In the genomic region with DNA sequence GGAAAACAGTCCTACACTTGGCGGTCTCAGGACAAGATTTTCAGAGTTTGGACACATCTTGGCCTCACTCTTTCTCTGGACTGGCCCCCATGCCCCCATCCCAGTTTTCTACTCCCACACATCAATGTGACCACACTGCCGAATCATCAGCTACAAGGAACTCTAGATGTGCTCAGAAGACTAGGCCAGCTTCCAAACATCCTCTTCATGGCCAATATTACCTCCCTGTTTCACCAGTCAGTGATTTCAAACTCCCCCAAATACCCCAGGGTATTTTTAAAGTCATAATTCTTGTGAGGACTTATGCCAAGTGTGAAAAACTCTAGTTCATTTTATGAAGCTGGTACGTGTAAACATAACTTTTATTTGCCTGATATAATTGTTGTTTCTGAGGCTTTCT, we compare ENCODE assay signal across 18 mouse cellular contexts. TPM values are rescaled to one million over a fixed set of nuclear protein-coding genes. Genes with fewer than 3 reads are reported as not detected.
"Had no signal": no experiment of that assay in that cellular context is flagged by ENCODE, and none has a peak within 500 bp of the region (broad histone marks: within the 10 kb centered on the region; RNA-seq: fewer than 3 reads in every experiment).

No protein-coding gene starts in this region.

- H3K36me3 ChIP-seq: liver, embryonic 13.5 days; midbrain, embryonic 12.5 days; midbrain, embryonic 15.5 days; neural tube, embryonic 13.5 days had no signal

- H3K9ac ChIP-seq: liver, embryonic 13.5 days; midbrain, embryonic 12.5 days; midbrain, embryonic 15.5 days; neural tube, embryonic 13.5 days had no signal

- H3K4me3 ChIP-seq: liver, embryonic 13.5 days; midbrain, embryonic 12.5 days; midbrain, embryonic 15.5 days; neural tube, embryonic 13.5 days had no signal

- H3K27me3 ChIP-seq: liver, embryonic 13.5 days; midbrain, embryonic 12.5 days; midbrain, embryonic 15.5 days; neural tube, embryonic 13.5 days had no signal

- DNase-seq: kidney, adult 9 months; kidney, postnatal 14 days; kidney, postnatal 4 days; liver, embryonic 13.5 days; lung, adult 2 months; retina, postnatal 1 day; right cerebral cortex, postnatal 25 days; spleen, adult 18-20 months; thymus, adult 18-20 months; thymus, postnatal 36 days had no signal

- H3K4me1 ChIP-seq: liver, embryonic 13.5 days; midbrain, embryonic 12.5 days; midbrain, embryonic 15.5 days; neural tube, embryonic 13.5 days had no signal

- H3K27ac ChIP-seq: liver, embryonic 13.5 days; macrophage; midbrain, embryonic 12.5 days; midbrain, embryonic 15.5 days; neural tube, embryonic 13.5 days had no signal

- H3K4me2 ChIP-seq: liver, embryonic 13.5 days; midbrain, embryonic 12.5 days; midbrain, embryonic 15.5 days; neural tube, embryonic 13.5 days had no signal

RNA-seq across cellular contexts. Expression of a gene that starts 40.1 kb away (rescaled TPM):
- total RNA-seq: liver, adult 2 months; megakaryocyte, adult 5-6 weeks; neutrophil, adult 5-6 weeks had no signal
- polyA plus RNA-seq: liver, adult 2 months; liver, embryonic 13.5 days; liver, embryonic 16.5 days; macrophage; neural tube, embryonic 13.5 days had no signal
